Mouse (Mus musculus) midbrain, embryonic 13.5 days (tissue): ENCODE measurements around the gene Gse1. TPM values are rescaled to one million over a fixed set of nuclear protein-coding genes. Genes with fewer than 3 reads are reported as not detected.

ENCODE experiments used
- ATAC-seq: fragments of 200-750 bp; cut with Nextera tagmentation; 2 replicates; pipeline ENCODE4 v1.8.0; 2017; ENCODE audit warnings: mild to moderate bottlenecking, moderate TSS enrichment, moderate library complexity
- H3K27ac ChIP-seq: fragments of 300-500 bp; sonication (generic); 2 replicates; pipeline ENCODE4 v1.5.1; 2015; ENCODE audit warnings: inconsistent platforms, mild to moderate bottlenecking, moderate library complexity
- H3K27me3 ChIP-seq: fragments of 300-500 bp; sonication (generic); 2 replicates; pipeline ENCODE4 v1.6.1; 2015; ENCODE audit warnings: mild to moderate bottlenecking, inconsistent platforms
- H3K36me3 ChIP-seq: fragments of 300-500 bp; sonication (generic); 2 replicates; pipeline ENCODE4 v1.6.1; 2015; ENCODE audit warnings: mild to moderate bottlenecking, inconsistent platforms
- H3K4me1 ChIP-seq: fragments of 300-500 bp; sonication (generic); replicated peaks from 2 replicates; pipeline ENCODE4 v1.6.1; 2015; ENCODE audit warnings: inconsistent platforms
- H3K4me2 ChIP-seq: fragments of 300-500 bp; sonication (generic); replicated peaks from 2 replicates; pipeline ENCODE4 v1.6.1; 2015; ENCODE audit warnings: moderate library complexity, mild to moderate bottlenecking, inconsistent platforms
- H3K4me3 ChIP-seq: fragments of 300-500 bp; sonication (generic); replicated peaks from 2 replicates; pipeline ENCODE4 v1.5.1; 2015; ENCODE audit warnings: mild to moderate bottlenecking, inconsistent platforms
- H3K9ac ChIP-seq: fragments of 300-500 bp; sonication (generic); replicated peaks from 2 replicates; pipeline ENCODE4 v1.6.1; 2015; ENCODE audit warnings: mild to moderate bottlenecking, inconsistent platforms
- H3K9me3 ChIP-seq: fragments of 300-500 bp; sonication (generic); 2 replicates; pipeline ENCODE4 v1.6.1; 2016; ENCODE audit warnings: mild to moderate bottlenecking, inconsistent platforms
- WGBS: fragments of 180-500 bp; shearing (Covaris S2); methylation state at CpG from one replicate; pipeline ENCODE4 v1.1.7; 2015; 5-methylcytosine and 5-hydroxymethylcytosine counted together
- polyA plus RNA-seq: library from polyadenylated mRNA; unstranded; fragments of >200 nt; fragmentation: Nextera tagmentation; extraction: Ambion mirVana; gene quantifications from 2 replicates; pipeline ENCODE4 v1.2.1, GENCODE M21; 2015

Gse1 gene
- polyA plus RNA-seq, 1 experiment from 2014 or later: 22.5 TPM

DNA sequence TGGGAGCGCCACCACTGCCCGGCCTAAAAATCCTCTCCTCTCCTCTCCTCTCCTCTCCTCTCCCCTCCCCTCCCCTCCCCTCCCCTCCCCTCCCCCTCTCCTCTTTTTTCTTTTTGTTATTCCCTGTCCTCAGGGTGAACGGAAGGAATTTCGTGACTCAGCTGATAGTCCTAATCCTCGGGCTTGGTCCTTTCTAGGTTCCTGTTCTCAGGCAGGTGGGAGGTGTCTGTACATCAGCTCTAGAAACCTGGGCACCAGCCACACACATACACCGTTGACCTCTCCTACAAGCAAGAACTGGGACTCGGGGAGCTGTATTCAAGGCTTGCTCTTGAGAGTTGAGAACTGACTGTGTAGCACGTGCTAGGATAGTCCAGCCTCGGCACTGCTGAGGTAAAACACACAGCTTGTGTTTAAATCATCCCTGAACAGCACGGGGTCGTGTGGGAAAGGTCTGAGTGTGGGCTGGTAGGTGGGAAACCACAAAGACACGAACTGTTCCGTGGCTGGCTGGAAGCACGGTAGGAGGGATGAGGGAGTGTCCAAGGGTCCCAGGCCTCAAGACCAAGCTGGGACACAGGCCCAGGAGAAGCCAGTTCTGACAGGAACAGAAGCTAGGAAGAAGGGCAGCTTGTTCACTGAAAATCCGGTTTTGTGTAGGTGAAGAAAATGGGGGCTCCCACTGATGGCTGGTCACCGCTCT, 302.8 kb downstream of the Gse1 start:
- Histone ChIP-seq H3K4me3 (no peak overlapping the region), H3K36me3 (no peaks in the 10 kb centered on the region), H3K4me2 (no peak overlapping the region), H3K27ac (peak overlapping the region; percentile 99), H3K9ac (no peak overlapping the region), H3K9me3 (no peaks in the 10 kb centered on the region), H3K4me1 (peaks cover 85% of the 10 kb centered on the region), H3K27me3 (no peaks in the 10 kb centered on the region)
- WGBS: 51% methylated on average over 16 of the region's 16 CpGs
- ATAC-seq: no peak

GRCm38 (mm10) chr8:120531775-120532516, 303.7 kb downstream of the Gse1 start:
- H3K27me3 ChIP-seq: no peaks in the 10 kb centered on the region
- H3K4me1 ChIP-seq: peaks cover 85% of the 10 kb centered on the region
- H3K9me3 ChIP-seq: no peaks in the 10 kb centered on the region
- peak overlapping the region; percentile 45; the same call in 1 of the 2 replicates for H3K9ac ChIP-seq
- H3K36me3 ChIP-seq: no peaks in the 10 kb centered on the region
- H3K27ac ChIP-seq: peak overlapping the region; percentile 99
- H3K4me3 ChIP-seq: no peak overlapping the region
- ATAC-seq: 0 out of 2 replicates have a peak, but pooled peaks have one; percentile 6
- peak overlapping the region; percentile 47 for H3K4me2 ChIP-seq
- WGBS: 34% methylated on average over 10 of the region's 10 CpGs

DNA sequence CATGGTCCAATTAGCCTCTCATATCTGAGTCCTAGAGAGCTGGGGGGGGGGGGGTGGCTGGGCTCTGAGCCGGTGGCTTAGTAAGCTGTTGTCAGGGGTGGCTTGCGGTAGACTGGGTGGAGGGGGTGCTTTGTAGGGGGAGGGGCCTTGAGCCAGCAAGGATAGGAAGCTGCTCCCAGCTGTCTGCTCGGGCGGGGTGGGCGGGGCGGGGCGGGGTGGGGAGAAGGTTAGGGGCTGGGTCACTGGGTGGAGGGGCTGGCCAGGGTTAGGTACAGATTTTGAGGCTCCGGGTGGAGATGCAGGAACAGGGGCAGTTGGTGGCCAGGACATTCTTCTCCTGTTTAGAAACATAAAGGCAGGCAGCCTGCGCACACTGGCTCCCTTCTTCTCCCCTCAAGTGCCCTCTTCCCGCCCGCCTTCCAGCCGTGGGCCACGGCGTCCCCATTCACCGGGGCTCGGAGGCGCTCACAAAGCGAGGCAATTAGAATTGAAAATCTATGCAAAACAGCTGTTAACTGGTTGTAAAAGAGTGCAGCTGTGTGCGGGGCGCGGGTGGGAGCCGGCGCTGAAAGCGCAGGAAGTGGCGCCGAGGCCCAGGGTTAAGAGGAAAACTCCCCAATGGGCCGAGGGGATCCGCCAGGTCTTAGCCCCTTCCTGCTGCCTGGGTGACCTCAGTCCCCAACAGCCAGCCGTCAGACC, 304.4 kb downstream of the Gse1 start:
- Histone ChIP-seq H3K9me3 (no peaks in the 10 kb centered on the region), H3K36me3 (no peaks in the 10 kb centered on the region), H3K4me1 (peaks cover 85% of the 10 kb centered on the region), H3K27ac (peak overlapping the region; percentile 99), H3K27me3 (no peaks in the 10 kb centered on the region), H3K4me2 (peak overlapping the region; percentile 47), H3K9ac (peak overlapping the region; percentile 45), H3K4me3 (0 out of 2 replicates have a peak overlapping the region, but pooled peaks have one; percentile 18)
- under 1% methylated on average over 27 of the region's 29 CpGs for WGBS
- peak; percentile 57 for ATAC-seq

DNA sequence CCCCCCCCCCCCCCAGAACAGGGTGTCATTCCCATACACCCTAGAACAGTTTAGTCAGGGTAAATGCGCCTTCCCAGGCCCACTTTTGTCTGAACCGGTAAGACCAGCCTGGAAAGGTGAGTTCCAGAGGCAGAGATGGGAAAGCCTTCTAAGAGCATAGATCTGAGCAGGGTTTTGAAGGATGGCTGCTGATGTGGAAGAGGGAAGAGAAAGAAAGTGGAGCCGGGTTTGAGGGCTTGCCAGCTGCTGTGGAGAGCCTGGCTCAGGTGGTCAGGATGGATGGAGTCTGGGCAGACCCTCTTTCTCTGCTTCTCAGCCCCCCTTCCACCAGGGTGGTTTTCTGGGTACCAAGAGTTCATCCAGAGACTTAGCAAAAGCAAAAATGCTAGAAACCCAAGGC, 305.1 kb downstream of the Gse1 start:
- H3K4me2 ChIP-seq: peak overlapping the region; percentile 47
- peak overlapping the region; percentile 45 for H3K9ac ChIP-seq
- H3K27ac ChIP-seq: peak overlapping the region; percentile 99
- H3K27me3 ChIP-seq: no peaks in the 10 kb centered on the region
- 12% methylated on average over 3 of the region's 3 CpGs for WGBS
- peaks cover 85% of the 10 kb centered on the region for H3K4me1 ChIP-seq
- H3K9me3 ChIP-seq: no peaks in the 10 kb centered on the region
- H3K36me3 ChIP-seq: no peaks in the 10 kb centered on the region
- H3K4me3 ChIP-seq: no peak overlapping the region
- no peak for ATAC-seq

GRCm38 (mm10) chr8:120534080-120534479, 305.8 kb downstream of the Gse1 start:
- ATAC-seq: no peak
- 34% methylated on average over 8 of the region's 8 CpGs for WGBS
- H3K9ac ChIP-seq: peak overlapping the region; percentile 45
- H3K4me3 ChIP-seq: no peak overlapping the region
- H3K4me1 ChIP-seq: peaks cover 85% of the 10 kb centered on the region
- no peaks in the 10 kb centered on the region for H3K9me3 ChIP-seq
- H3K27ac ChIP-seq: peak overlapping the region; percentile 99
- no peaks in the 10 kb centered on the region for H3K27me3 ChIP-seq
- no peaks in the 10 kb centered on the region for H3K36me3 ChIP-seq
- no peak overlapping the region for H3K4me2 ChIP-seq

GRCm38 (mm10) chr8:120534504-120535368, 306.5 kb downstream of the Gse1 start:
- 0 out of 2 replicates have a peak overlapping the region, but pooled peaks have one; percentile 61 for H3K4me3 ChIP-seq
- no peaks in the 10 kb centered on the region for H3K27me3 ChIP-seq
- H3K4me1 ChIP-seq: peaks cover 88% of the 10 kb centered on the region
- 4% methylated on average over 14 of the region's 14 CpGs for WGBS
- peak overlapping the region; percentile 99 for H3K27ac ChIP-seq
- peak overlapping the region; percentile 95 for H3K4me2 ChIP-seq
- ATAC-seq: peak; percentile 38
- H3K36me3 ChIP-seq: no peaks in the 10 kb centered on the region
- no peaks in the 10 kb centered on the region for H3K9me3 ChIP-seq
- peak overlapping the region; percentile 45 for H3K9ac ChIP-seq

DNA sequence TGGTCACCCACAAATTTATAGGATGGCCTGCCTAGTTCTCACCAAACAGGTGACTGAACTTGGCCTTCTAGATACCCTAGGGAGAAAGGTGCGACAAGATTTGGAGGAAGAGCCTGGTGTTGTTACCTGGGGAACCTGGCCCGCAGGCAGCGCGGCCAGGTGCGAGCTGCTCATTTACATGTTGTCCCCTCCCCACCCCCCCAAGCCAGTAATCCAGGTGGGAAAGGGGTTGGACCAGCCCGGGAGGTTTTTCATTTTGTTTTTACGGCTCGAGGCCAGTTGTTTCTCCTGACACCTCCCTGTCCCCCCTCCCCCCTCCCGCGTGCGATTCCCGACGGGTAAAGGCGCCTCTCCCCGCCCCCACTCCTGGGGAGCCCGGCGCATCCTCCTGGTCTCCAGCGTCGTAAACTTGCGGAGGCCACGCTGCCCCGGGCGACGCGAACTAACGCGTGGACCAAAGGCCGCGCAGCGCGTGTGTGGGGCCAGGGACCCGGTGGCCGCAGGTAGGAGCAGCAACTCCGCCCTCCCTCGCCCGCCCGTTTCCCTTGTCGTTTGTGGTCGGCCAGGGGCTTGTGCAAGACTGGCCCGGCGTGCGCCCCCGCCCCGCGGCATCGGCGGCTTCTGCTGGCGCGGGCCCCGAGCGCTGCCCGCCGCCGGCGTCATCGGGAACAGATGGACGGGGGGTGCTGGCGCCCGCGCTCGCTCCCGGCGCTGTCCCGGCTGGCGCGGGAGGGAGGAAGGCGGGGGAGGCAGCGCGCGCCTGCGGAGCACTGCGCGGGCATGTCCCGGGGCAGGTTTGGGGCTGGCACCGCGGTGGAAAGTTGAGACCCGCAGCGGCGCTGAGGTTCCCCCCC, 307.4 kb downstream of the Gse1 start:
- Histone ChIP-seq H3K36me3 (no peaks in the 10 kb centered on the region), H3K4me2 (peak overlapping the region; percentile 95), H3K9me3 (no peaks in the 10 kb centered on the region), H3K4me3 (peak overlapping the region; percentile 61), H3K9ac (peak overlapping the region; percentile 88), H3K4me1 (peaks cover 98% of the 10 kb centered on the region), H3K27me3 (no peaks in the 10 kb centered on the region), H3K27ac (peak overlapping the region; percentile 99)
- ATAC-seq: no peak
- under 1% methylated on average over 55 of the region's 79 CpGs for WGBS

DNA sequence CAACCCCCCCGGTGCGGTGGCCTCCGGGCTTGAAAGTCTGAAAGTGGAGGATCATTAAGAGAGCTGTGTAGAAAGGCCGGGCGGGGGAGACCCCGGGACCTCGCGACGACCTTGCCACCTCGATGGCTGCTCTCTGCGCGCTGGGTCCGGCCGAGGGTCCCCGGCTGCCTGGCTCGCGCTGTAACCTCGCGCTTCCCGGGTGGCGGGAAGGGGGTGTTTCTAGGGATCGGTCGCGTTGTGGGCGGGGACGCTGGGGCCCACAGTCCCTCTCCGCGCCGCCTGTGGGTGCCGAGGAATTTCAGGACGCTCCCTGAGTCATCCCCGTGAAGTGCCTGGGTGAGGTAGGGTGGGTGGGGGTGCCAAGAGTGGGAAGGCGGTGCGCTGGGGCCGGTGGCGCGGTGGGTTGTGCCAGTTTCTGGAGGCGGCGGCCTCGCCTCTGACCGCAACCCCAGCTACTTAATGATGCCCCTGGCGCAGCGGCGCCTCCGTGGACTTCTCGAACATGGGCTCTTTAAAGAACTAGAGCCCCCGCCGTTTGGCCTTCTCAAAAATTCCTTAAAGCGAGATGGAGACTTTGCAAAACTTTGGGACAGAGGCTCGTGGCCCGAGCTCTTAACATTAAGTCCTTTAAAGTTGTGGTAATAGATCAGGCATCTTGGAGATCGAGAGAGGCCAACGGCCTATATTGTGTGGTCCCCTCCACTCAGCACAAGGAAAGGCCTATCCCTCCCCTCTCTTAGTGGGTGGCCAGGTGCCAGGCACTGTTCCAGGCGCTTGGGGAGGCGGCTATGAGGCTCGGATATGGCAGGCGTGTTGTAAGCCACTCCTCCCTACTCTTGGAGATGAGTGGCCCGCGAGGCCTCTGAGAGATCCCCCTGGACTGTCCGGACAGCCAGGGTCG, 308.3 kb downstream of the Gse1 start:
- H3K36me3 ChIP-seq: no peaks in the 10 kb centered on the region
- peak overlapping the region; percentile 99 for H3K27ac ChIP-seq
- H3K9ac ChIP-seq: peak overlapping the region; percentile 88
- H3K27me3 ChIP-seq: no peaks in the 10 kb centered on the region
- H3K9me3 ChIP-seq: no peaks in the 10 kb centered on the region
- peak overlapping the region; percentile 61 for H3K4me3 ChIP-seq
- WGBS: under 1% methylated on average over 61 of the region's 61 CpGs
- ATAC-seq: peak; percentile 1; the same call in 1 of the 2 replicates
- H3K4me2 ChIP-seq: peak overlapping the region; percentile 95
- H3K4me1 ChIP-seq: peaks cover 100% of the 10 kb centered on the region

- H3K4me1 ChIP-seq: peaks cover 100% of the 10 kb centered on the region
- no peaks in the 10 kb centered on the region for H3K27me3 ChIP-seq
- peak overlapping the region; percentile 99 for H3K27ac ChIP-seq
- peak overlapping the region; percentile 88 for H3K9ac ChIP-seq
- peak; percentile 9; the same call in 1 of the 2 replicates for ATAC-seq
- H3K4me3 ChIP-seq: peak overlapping the region; percentile 61
- peak overlapping the region; percentile 95 for H3K4me2 ChIP-seq
- H3K9me3 ChIP-seq: no peaks in the 10 kb centered on the region
- under 1% methylated on average over 73 of the region's 79 CpGs for WGBS
- no peaks in the 10 kb centered on the region for H3K36me3 ChIP-seq
Observed at GRCm38 (mm10) chr8:120537207-120537817, 309.1 kb downstream of the Gse1 start.
